Mouse (Mus musculus): Measurements from ENCODE around the gene Kynu. TPM values are rescaled to one million over a fixed set of nuclear protein-coding genes. Genes with fewer than 3 reads are reported as not detected.

Kynu gene
- total RNA-seq, 1 experiment from 2014 or later = 9.7 TPM

DNA sequence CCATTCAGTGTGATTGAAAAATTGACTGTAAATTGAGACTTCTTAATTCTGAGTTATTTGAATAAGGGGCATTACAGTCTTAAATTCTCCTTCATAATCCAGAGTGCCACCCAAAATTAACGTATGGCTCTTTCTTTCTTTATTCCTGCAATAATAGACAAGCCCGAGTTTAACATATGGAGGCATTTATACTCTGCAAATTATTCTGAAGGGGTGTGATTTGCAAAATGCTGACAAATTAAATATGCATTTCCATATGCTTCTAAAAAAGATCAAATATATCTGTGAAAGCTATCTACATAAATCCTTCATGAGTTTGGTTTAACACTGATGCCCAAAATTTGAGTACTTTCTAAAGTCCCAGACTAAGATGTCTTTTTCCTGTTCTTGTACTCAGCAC, 91.8 kb downstream of the Kynu start:
- no peak for DNase-seq

DNA sequence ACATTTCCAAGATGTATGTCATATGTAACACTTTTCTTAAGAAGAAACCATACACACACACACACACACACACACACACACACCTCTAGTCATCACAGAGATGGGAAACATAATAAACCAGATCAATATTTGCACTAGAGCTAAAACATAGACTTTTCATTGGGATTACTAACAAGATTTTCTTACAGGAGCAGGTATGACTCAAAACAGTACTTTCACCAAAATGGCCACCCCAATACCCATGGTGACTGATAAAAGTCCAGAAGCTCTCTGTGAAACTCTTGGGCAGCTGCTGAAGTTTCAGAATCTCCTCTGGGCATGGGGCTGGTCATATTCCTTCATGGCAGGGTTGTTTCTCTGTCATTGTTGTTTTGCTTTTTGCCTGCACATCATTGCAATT, 114.5 kb downstream of the Kynu start:
- DNase-seq = no peak

DNA sequence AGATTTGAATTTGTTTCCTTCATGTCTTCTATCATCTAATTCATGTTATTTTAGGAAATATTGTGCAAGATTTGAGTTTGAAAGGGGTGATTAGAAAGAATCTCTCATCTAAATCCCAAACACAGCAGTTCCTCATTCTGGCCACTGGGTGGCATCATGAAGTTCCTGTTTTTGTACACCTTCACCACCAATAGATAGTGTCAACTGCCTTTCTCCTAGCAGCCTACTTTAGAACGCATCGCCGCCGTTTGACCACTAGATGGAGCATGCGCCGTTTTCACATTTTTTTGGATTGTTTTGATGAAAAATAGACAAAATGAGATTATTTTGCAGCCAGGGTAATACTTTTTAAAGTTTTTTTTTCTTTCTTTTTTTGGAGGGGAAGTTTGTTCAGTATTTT, 118.5 kb downstream of the Kynu start:
- peak; percentile 68 for DNase-seq

DNA sequence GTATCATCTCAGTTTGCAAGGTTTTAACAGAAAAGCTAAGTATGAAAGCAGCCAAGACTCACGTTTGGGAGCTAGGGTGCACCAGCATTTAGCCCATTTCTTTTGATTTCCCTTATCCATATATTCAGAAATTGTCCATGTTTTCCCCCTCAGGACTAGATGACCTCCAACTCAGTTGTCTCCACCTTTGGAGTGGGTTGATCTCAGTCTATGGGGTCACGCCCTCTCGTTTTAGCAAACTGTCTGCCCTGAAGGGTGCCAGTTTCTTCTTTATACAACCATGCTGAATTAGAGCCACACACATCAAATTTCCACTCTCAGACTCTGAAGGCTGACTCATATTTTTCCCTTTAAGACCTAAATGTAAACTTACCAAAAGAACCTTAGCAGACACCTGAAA, 119.0 kb downstream of the Kynu start:
- DNase-seq = no peak

DNA sequence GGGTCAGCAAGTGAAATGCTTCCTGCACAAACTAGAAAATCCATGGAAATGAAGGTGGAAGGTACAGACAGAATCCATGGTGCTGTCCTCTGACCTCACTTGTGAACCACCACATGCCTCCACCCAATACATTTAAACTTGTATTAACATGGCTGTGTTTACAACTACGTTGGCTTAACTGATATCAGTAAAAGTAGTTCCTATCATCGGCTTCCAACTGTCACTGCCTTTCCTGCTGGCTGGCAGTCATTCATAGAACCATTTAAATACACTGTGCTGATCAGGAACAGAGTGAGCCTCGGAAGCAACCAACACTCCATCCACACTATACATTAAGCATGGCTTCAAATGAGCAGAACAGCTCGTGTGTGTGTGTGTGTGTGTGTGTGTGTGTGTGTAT, 120.1 kb downstream of the Kynu start:
- no peak for DNase-seq

DNA sequence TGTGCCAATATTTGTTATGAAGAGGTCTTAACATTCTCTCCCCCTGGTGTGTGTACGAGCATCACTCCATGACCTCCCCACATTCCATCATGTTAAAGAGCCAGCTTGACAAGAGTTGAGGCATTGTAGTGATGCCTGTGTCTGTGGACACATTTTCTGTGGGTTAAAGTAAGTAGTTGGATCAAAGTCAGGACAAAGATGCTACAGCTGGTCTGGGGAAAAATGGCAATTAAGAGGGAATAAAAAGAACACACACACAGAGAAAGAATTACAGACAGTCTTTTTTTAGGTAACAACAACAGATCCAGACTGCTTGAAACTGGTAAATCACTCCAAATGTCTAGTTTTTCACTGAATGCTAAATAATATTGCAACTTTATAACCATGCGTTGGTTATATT, 135.3 kb downstream of the Kynu start:
- DNase-seq = no peak

DNA sequence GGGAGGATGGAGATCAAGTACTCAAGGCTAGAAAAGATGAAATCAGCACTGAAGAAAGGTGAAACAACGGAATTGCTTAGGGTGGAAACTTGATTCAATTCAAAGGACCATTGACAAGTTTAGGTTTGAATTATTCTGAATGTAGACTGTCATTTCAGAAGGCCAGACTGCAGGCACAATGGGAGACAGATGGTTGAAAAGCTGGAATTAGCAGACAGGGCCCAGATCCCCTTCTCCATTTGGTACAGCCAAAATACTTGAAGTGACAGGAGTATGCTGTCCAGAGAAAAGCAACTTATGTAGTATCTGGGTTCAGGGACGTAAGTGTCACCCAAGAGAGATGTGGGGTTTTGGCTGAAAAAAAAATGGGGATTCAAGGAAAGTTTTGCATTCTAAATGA, 136.2 kb downstream of the Kynu start:
- no peak for DNase-seq

DNA sequence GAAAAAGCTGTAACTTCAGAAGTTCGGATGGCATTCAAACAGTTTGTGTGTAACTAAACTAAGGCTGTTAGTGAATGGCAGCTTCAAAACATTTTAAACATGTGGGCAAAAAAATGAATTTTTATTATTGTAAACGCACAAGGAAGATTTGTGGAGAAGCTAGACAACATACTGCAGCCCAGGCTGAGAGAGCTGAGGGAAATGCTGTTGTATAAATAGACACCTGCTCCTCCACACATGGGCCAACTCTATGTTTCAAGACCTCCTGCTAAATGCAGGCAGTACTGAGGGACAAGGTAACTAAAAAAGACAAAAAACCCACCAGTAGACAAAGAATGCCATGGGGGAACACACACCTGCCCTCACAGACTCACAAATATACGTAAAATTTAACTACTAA, 140.5 kb downstream of the Kynu start:
- no peak for DNase-seq

DNA sequence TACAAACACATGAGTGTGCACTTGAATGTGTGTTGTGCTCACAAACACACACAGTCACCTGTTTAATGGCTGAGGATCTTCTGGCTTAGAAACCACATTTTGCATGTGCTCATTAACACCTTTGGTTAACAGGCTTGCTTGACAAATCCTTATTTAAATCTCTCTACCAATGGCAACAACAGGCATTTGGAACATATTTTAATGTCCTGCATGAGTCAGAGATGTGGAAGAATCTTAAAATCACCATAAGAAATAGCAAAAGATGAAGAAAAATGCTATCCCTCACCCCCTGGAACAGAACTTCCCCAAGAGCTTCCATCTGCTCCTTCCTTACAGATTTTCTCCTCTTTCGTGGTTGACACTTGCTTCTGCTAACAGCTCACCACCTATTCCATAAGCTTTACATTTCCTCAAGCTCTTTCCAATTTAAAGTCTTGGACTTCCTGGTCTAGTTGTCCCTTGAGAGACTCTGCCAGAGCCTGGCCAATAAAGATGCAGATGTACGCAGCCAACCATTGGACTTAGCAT, 157.5 kb downstream of the Kynu start:
- DNase-seq = no peak

DNA sequence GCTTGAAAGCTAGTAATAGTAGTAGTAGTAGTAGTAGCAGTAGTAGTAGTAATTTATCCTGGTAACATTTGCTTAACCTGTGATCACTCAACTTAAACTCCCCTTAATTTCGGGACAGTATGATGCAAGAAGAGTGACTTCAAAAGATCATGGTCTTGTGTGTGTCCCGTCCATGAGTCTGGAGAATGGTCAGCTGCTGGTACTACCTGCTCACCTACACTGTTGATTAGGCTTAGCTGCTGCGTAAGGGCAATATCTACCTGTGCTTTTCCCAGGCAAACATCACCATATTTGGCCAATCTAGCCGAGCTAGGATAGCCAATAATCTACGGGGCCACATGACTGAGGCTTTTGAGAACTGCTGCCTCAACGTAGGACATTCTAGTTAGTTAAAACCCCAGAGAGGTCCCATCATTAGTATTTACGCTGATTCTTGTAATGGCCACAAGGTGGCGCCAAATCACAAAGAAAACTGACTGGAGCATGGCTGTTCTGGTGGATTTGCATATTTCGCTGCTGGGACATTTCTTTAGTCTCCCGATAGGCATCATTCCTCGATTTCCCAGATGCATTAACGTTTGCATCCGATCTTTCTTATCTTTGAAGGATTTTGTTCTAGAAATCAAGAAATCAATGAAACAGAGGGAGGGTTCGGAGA, 167.4 kb downstream of the Kynu start:
- DNase-seq = peak; percentile 73

DNA sequence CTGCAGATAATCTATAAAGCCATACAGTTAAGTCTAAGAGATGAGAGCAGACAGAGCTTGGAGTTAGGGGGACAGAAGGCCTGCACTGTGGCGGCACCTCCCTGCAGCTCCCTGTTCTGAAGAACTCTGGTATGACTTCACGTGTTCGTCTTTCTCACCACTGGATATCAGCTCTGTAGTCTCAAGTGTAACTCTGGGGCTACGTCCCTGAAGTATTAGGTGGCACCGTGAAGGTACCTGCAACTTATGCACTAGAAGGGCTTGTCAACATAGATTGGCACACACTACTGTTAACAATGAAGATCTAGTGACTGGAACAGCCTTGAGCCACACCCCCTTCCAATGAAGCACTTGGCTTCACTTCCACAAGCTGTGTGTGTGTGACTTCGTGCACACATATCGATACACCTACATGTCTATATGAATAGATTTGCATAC, 168.0 kb downstream of the Kynu start:
- DNase-seq = no peak

DNA sequence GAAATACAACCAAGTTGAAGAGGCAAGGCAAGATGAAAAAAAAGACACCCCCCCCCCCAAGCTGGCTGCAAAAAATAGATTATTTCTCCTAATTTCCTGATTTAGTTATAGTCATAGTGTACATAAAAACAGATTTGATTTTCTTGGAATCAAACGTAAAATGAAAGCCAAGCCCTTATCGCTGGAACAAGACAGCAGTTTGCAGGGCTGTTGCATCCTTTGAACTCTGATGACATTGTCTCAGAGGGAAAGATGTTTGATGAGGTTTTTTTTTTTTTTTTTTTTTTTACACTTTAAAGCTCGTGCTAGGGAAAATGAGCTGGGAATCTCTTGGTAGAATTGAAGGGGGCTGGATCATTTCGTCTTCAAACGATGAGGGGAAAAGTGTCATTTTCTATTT, 172.1 kb downstream of the Kynu start:
- no peak for DNase-seq

DNA sequence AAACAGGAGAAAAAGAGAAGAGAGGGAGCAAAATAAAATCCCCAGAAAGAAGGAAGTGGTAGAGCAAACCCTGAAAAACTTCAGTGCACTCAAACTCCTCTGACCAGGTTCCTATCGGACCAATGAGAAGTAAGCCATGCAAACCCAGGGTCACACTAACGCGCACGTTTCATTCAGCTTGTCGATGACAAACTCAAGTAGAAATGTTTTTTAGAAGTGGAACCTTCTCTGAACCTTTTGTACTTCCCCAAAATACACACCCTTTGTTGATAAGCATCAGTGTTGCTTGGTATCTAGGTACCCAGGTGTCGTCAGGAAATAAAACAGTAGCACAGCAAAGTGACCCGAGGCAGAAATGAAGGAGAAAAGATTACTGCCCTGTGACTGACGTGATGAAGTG, 172.6 kb downstream of the Kynu start:
- DNase-seq = no peak

DNA sequence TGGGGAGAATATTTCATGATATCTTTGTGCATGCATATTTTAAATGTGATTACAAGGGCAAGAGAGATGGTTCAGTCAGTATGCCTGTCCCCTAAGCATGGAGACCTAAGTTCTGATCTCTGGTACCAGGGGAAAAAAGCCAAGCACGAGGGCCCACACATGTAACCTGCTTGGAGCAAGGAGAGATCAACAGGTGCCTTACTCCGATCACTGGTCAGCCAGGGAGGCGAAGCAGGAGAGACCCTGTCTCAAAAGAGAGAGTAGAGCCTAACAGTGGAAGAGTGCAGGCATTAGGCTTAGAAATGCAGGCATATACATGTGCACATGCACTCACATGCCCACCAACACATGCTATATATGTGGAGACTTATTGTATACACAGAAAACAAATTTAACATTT, 173.7 kb downstream of the Kynu start:
- no peak for DNase-seq

Other genes starting within 250 kb of the Kynu start
- 1.5 and 10.7 TPM in 2 replicates for gene Arhgap15, start 193.5 kb downstream of the Kynu start, total RNA-seq (2021)

Measured in adrenal gland, postnatal 14 days (tissue).